Mouse (Mus musculus): Measurements from ENCODE around the gene Scamp5. TPM values are rescaled to one million over a fixed set of nuclear protein-coding genes. Genes with fewer than 3 reads are reported as not detected.

The Scamp5 gene
- total RNA-seq, 1 experiment = 50.4 TPM

DNA sequence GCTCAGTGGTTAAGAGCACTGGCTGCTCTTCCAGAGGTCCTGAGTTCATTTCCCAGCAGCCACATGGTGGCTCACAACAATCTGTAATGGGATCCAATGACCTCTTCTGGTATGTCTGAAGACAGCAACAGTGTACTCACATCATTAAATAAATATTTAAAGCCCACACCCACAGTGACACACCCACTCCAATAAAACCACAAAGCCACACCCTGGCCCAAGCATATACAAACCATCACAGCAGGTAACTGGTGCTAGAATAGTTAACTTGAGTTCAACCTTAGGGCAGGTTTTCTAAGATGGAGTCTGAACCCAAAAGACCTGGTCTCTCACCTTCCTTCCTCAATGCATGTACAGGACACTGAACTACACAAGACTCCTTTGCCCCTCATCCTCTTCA, 27.1 kb upstream of the Scamp5 start:
- Histone ChIP-seq H3K4me1 (ENCODE audit: control insufficient read depth in 2 of 2, insufficient read depth in 2 of 2, low read length in 2 of 2, poor library complexity in 1 of 2) (peaks cover 3 to 4% of the 10 kb centered on the region in 2 experiments; a peak in 3 of 4 replicates), H3K36me3 (ENCODE audit: control insufficient read depth, insufficient read depth, low read length, poor library complexity, severe bottlenecking) (no peaks in the 10 kb centered on the region), H3K9ac (ENCODE audit: insufficient read depth, low read depth, low read length, poor library complexity, severe bottlenecking) (no peak overlapping the region), H3K27ac (ENCODE audit: insufficient read depth, low read depth, low read length, poor library complexity, severe bottlenecking) (no peak overlapping the region), H3K9me3 (ENCODE audit: control insufficient read depth, insufficient read depth, low read depth, low read length) (no peaks in the 10 kb centered on the region), H3K4me3 (ENCODE audit: insufficient read depth in 1 of 2, low read depth in 1 of 2, low read length in 2 of 2, poor library complexity in 1 of 2, severe bottlenecking in 1 of 2) (no peak overlapping the region)
- TF ChIP-seq CHD2 (IDR thresholded peaks at IDR 0.05; ENCODE audit: low read depth, low read length) (no peak), ZC3H11A (IDR thresholded peaks at IDR 0.05; ENCODE audit: borderline replicate concordance, low read depth, low read length) (no peak), ZNF384 (IDR thresholded peaks at IDR 0.05; ENCODE audit: low read depth, low read length) (no peak), MAFK (IDR thresholded peaks at IDR 0.05; ENCODE audit: insufficient read depth, low read depth, low read length) (no peak), HCFC1 (IDR thresholded peaks at IDR 0.05; ENCODE audit: borderline replicate concordance, insufficient read depth, low read length) (no peak)
- DNase-seq (ENCODE audit: low read depth, low spot score) = no peak
- in situ Hi-C loops (cut with MboI; ENCODE audit: low sequenced_read_pairs in 2 of 2, unreplicated experiment in 2 of 2) = no loop called here

- DNase-seq (ENCODE audit: low read depth, low spot score) = no peak
- Histone ChIP-seq H3K4me3 (ENCODE audit: insufficient read depth in 1 of 2, low read depth in 1 of 2, low read length in 2 of 2, poor library complexity in 1 of 2, severe bottlenecking in 1 of 2) (no peak overlapping the region), H3K36me3 (ENCODE audit: control insufficient read depth, insufficient read depth, low read length, poor library complexity, severe bottlenecking) (no peaks in the 10 kb centered on the region), H3K9me3 (ENCODE audit: control insufficient read depth, insufficient read depth, low read depth, low read length) (no peaks in the 10 kb centered on the region), H3K27ac (ENCODE audit: insufficient read depth, low read depth, low read length, poor library complexity, severe bottlenecking) (no peak overlapping the region), H3K4me1 (ENCODE audit: control insufficient read depth in 2 of 2, insufficient read depth in 2 of 2, low read length in 2 of 2, poor library complexity in 1 of 2) (peaks cover 3 to 4% of the 10 kb centered on the region in 2 experiments; a peak in 3 of 4 replicates), H3K9ac (ENCODE audit: insufficient read depth, low read depth, low read length, poor library complexity, severe bottlenecking) (no peak overlapping the region)
- TF ChIP-seq HCFC1 (IDR thresholded peaks at IDR 0.05; ENCODE audit: borderline replicate concordance, insufficient read depth, low read length) = no peak
- no peak for TF ChIP-seq MAFK (IDR thresholded peaks at IDR 0.05; ENCODE audit: insufficient read depth, low read depth, low read length)
- TF ChIP-seq ZC3H11A (IDR thresholded peaks at IDR 0.05; ENCODE audit: borderline replicate concordance, low read depth, low read length) = no peak
- no peak for TF ChIP-seq CHD2 (IDR thresholded peaks at IDR 0.05; ENCODE audit: low read depth, low read length)
- TF ChIP-seq ZNF384 (IDR thresholded peaks at IDR 0.05; ENCODE audit: low read depth, low read length) = no peak
- in situ Hi-C loops (cut with MboI; ENCODE audit: low sequenced_read_pairs in 2 of 2, unreplicated experiment in 2 of 2) = no loop called here
These were observed 25.7 kb upstream of the Scamp5 start for GRCm38 (mm10) chr9:57493532-57493931.

GRCm38 (mm10) chr9:57487807-57488206, 19.9 kb upstream of the Scamp5 start:
- Histone ChIP-seq H3K4me3 (ENCODE audit: insufficient read depth in 1 of 2, low read depth in 1 of 2, low read length in 2 of 2, poor library complexity in 1 of 2, severe bottlenecking in 1 of 2) (no peak overlapping the region), H3K27ac (ENCODE audit: insufficient read depth, low read depth, low read length, poor library complexity, severe bottlenecking) (no peak overlapping the region), H3K9ac (ENCODE audit: insufficient read depth, low read depth, low read length, poor library complexity, severe bottlenecking) (no peak overlapping the region), H3K9me3 (ENCODE audit: control insufficient read depth, insufficient read depth, low read depth, low read length) (no peaks in the 10 kb centered on the region), H3K36me3 (ENCODE audit: control insufficient read depth, insufficient read depth, low read length, poor library complexity, severe bottlenecking) (no peaks in the 10 kb centered on the region), H3K4me1 (ENCODE audit: control insufficient read depth in 2 of 2, insufficient read depth in 2 of 2, low read length in 2 of 2, poor library complexity in 1 of 2) (no peaks in the 10 kb centered on the region; a peak in 2 of 4 replicates)
- DNase-seq (ENCODE audit: low read depth, low spot score) = no peak
- in situ Hi-C loops (cut with MboI; ENCODE audit: low sequenced_read_pairs in 2 of 2, unreplicated experiment in 2 of 2) = no loop called here
- TF ChIP-seq ZC3H11A (IDR thresholded peaks at IDR 0.05; ENCODE audit: borderline replicate concordance, low read depth, low read length) (no peak), ZNF384 (IDR thresholded peaks at IDR 0.05; ENCODE audit: low read depth, low read length) (no peak), CHD2 (IDR thresholded peaks at IDR 0.05; ENCODE audit: low read depth, low read length) (no peak)

GRCm38 (mm10) chr9:57485774-57486173, 17.9 kb upstream of the Scamp5 start:
- in situ Hi-C loops (cut with MboI; ENCODE audit: low sequenced_read_pairs in 2 of 2, unreplicated experiment in 2 of 2) = no loop called here
- H3K4me1 ChIP-seq (ENCODE audit: control insufficient read depth in 2 of 2, insufficient read depth in 2 of 2, low read length in 2 of 2, poor library complexity in 1 of 2) = no peaks in the 10 kb centered on the region; a peak in 2 of 4 replicates
- H3K36me3 ChIP-seq (ENCODE audit: control insufficient read depth, insufficient read depth, low read length, poor library complexity, severe bottlenecking) = no peaks in the 10 kb centered on the region
- no peak overlapping the region for H3K4me3 ChIP-seq (ENCODE audit: insufficient read depth in 1 of 2, low read depth in 1 of 2, low read length in 2 of 2, poor library complexity in 1 of 2, severe bottlenecking in 1 of 2)
- no peak for DNase-seq (ENCODE audit: low read depth, low spot score)
- TF ChIP-seq HCFC1 (IDR thresholded peaks at IDR 0.05; ENCODE audit: borderline replicate concordance, insufficient read depth, low read length) (no peak), ZNF384 (IDR thresholded peaks at IDR 0.05; ENCODE audit: low read depth, low read length) (no peak), CHD2 (IDR thresholded peaks at IDR 0.05; ENCODE audit: low read depth, low read length) (no peak), MAFK (IDR thresholded peaks at IDR 0.05; ENCODE audit: insufficient read depth, low read depth, low read length) (0 out of 2 replicates have a peak, but pooled peaks have one; percentile 34), ZC3H11A (IDR thresholded peaks at IDR 0.05; ENCODE audit: borderline replicate concordance, low read depth, low read length) (peak; percentile 93)
- no peaks in the 10 kb centered on the region for H3K9me3 ChIP-seq (ENCODE audit: control insufficient read depth, insufficient read depth, low read depth, low read length)
- H3K27ac ChIP-seq (ENCODE audit: insufficient read depth, low read depth, low read length, poor library complexity, severe bottlenecking) = no peak overlapping the region
- H3K9ac ChIP-seq (ENCODE audit: insufficient read depth, low read depth, low read length, poor library complexity, severe bottlenecking) = no peak overlapping the region

- TF ChIP-seq CHD2 (IDR thresholded peaks at IDR 0.05; ENCODE audit: low read depth, low read length) (no peak), MAFK (IDR thresholded peaks at IDR 0.05; ENCODE audit: insufficient read depth, low read depth, low read length) (no peak), ZNF384 (IDR thresholded peaks at IDR 0.05; ENCODE audit: low read depth, low read length) (no peak), ZC3H11A (IDR thresholded peaks at IDR 0.05; ENCODE audit: borderline replicate concordance, low read depth, low read length) (no peak), HCFC1 (IDR thresholded peaks at IDR 0.05; ENCODE audit: borderline replicate concordance, insufficient read depth, low read length) (no peak)
- H3K9me3 ChIP-seq (ENCODE audit: control insufficient read depth, insufficient read depth, low read depth, low read length) = no peaks in the 10 kb centered on the region
- in situ Hi-C loops (cut with MboI; ENCODE audit: low sequenced_read_pairs in 2 of 2, unreplicated experiment in 2 of 2) = no loop called here
These were observed 1.1 kb upstream of the Scamp5 start for GRCm38 (mm10) chr9:57468914-57469313.

More at GRCm38 (mm10) chr9:57468914-57469313, 1.1 kb upstream of the Scamp5 start:
- Histone ChIP-seq H3K9ac (ENCODE audit: insufficient read depth, low read depth, low read length, poor library complexity, severe bottlenecking) (no peak overlapping the region), H3K36me3 (ENCODE audit: control insufficient read depth, insufficient read depth, low read length, poor library complexity, severe bottlenecking) (peaks cover 4% of the 10 kb centered on the region; the same call in 1 of the 2 replicates), H3K27ac (ENCODE audit: insufficient read depth, low read depth, low read length, poor library complexity, severe bottlenecking) (no peak overlapping the region), H3K4me3 (ENCODE audit: insufficient read depth in 1 of 2, low read depth in 1 of 2, low read length in 2 of 2, poor library complexity in 1 of 2, severe bottlenecking in 1 of 2) (no peak overlapping the region), H3K4me1 (ENCODE audit: control insufficient read depth in 2 of 2, insufficient read depth in 2 of 2, low read length in 2 of 2, poor library complexity in 1 of 2) (peaks cover 0 to 7% of the 10 kb centered on the region in 2 experiments; a peak in 2 of 4 replicates)
- DNase-seq (ENCODE audit: low read depth, low spot score) = no peak
